Mouse (Mus musculus): ENCODE data around the gene Ghsr.

The Ghsr gene

DNA sequence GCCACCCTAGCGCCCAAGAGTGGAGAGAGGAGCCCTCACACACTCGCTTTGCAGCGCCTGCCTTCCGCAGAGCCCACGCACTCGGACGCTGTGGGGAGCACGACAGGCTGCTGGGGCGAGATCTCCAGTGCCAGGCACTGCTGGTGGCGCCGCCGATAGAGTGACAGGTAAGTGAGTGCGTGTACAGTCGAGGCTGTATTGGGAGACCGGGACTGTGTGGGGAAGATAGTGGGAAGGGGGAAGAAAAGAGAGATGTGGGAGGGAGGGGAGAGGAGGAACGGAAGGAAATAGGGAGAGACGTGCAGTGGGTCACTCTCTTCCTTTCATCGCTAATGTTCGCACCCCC is at the start of gene Ghsr:
Ghsr (plus strand) TSS at position 76 of the 346 bp plus-strand sequence.
- under 1% methylated on average over 19 of the region's 19 CpGs for WGBS

DNA sequence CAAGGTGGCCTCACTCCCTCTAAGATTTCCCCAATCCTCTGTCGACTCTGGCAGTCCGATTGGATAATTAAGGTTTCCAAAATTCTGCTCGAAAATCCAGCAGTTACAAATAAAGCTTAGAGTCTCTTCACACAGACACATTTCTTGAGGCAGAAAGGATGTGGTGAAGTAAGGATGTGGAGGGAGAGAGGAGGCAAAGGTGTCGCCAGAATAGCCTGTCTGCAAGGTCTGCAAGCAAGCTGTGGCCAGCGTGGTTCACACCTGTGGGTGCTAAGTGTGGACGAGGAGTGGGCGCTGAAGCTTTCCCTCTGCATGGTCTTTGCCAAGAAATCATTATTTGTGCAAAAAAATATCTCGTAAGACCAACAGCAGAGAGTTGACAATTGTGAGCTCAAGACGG is 48.6 kb upstream of the Ghsr start:
- 58% methylated on average over 9 of the region's 9 CpGs for WGBS

DNA sequence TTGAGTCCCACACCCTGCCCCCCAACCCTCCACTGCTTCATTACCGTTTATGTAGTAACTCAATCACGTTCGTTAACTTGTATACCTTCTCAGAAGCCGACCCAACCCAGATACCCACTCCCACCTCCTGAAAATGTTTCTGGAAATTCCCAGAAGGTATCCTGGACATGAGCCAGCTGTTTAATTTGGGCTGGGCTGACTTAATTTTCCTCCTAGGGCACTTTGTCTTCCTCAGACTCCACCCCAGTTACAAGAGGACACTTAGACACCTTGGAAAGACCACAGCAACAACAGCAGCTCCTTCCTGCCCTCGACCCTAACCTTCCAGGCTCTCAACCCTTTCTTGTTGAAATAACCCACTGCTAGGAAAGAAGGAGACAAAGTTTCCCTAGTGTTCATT is 47.6 kb upstream of the Ghsr start:
- WGBS = 70% methylated on average over 5 of the region's 5 CpGs

DNA sequence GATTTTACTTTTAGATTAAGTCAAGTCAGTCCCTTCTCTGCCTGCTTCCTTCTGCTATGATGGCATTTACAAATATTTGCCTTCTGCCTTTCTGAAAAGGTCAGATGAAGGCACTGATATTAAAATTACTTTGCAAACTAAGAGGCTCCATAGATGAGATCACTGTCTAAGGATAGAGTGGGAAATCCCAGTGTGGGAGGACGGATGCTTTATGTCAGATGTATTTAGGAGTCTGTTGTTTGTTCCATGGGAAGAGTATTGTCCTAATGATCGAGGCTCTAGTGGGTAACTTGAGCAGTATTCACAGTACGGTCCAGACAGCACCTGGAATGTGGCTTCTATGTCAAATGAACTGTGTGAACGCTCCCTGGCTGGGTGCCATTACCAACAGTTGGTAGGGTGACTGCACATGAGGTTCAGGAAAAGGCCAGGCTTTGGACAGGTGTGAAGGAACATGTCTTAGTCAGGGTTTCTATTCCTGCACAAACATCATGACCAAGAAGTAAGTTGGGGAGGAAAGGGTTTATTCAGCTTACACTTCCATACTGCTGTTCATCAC is 44.4 kb upstream of the Ghsr start:
- WGBS = 76% methylated on average over 4 of the region's 4 CpGs

DNA sequence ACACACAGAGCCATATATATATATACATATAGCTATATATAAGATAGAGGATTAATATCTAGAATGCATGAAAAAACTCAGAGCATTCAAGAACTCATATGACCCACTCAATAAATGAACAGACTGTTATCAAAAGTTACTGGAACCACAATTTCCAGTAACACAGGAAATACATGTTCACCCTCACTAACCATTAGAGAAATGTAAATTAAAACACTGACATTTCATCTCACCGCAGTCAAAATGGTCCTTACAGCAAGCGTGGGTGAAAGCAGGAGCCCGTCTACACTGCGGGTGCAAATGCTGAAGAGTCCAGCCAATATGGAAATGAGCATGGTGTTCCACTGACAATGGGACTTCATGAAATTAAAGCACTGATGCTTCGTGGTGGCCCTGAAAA is 40.4 kb upstream of the Ghsr start:
- 89% methylated on average over 5 of the region's 5 CpGs for WGBS

DNA sequence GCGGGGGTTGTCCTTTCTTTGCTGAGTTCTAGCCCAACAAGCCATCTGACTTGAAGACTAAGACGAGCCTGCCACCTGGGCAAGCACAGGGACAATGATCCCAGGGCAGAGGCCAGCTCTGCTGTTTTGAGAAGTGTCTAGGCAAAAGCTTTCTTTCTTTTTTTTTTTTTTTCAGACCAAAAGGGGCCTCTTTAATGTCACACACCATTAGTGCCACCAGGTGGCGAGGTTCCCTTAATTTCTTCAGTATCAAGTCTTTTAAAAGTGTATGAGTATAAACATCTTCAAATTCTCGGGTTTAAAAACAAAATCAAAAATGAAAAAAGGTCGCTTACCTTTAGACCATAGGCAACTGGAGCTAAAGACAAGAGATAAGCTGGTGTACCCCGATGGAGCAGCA is 32.7 kb upstream of the Ghsr start:
- WGBS = 34% methylated on average over 6 of the region's 6 CpGs

DNA sequence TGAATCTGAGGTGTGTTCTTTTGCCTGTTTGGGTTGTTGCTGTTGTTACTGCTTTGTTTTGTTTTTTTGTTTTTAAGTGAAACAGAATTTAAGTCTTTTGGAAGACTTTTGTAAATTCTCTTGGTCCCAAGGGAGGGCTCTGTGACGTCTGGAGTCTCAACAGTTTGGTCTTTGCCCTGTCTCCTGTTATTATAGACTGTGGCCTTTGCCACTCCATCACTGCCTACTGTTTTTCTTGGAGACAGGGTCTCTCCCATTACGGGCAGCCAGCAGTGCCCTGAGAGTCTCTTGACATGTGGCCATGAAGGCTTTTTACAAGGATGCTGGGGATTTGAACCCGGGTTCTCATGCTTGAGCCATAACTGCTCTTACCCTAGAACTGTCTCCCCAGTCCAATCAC is 32.3 kb upstream of the Ghsr start:
- WGBS = 73% methylated on average over 3 of the region's 3 CpGs

DNA sequence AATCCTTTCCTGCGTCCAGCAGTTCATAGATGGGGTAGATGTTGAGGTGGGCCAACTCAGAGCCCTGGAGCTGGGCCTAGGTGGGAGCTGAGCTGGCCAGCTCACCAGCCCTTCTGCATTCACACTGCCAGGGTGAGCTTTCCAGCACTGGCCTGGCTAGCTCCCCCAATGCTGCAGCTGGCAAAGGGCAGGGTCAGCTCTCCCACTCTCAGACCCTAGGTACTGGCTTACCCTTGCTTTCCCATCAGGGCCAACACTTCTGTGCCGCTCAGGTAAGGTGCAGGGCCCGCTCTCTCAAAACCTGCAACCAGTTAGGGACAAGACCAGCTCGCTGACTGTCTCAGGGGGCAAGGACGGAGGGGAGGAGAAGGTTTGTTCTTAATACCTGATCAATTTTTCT is 30.4 kb upstream of the Ghsr start:
- 96% methylated on average over 5 of the region's 5 CpGs for WGBS

DNA sequence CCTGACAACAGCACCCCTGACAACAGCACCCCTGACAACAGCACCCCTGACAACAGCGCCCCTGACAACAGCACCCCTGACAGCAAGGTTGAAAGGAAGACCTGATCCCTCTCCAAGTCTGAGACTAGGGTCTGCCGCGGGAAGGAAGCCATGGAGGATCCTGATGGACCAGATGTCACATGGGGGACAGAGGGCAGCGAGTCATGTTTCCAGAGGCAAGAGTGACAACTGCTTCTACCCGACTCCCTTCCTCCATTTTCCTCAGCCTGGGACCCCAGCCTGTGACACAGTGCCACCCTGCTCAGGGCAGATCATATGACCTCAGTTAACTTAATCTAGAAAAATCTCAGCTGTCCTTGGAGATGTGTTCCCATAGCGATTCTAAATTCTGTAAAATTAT is 28.7 kb upstream of the Ghsr start:
- 69% methylated on average over 6 of the region's 6 CpGs for WGBS

DNA sequence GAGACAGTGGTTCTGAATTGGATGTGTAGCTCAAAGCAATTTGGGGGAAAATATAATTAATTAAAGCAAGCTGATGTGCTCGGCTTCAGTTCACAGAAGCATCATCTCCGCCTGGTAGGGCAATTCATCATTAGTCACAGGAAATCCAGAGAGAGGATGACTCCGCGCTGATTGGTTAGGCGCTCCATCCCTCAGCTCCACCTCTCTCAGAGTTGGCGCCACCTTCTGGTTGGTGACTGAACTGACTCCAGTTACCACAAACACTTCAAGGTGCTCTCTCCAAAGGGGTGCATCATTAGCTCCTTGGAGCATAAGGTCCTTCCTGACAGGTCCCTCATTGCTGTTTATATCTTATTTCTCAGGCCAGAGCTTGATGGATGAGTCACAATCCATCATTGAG is 25.6 kb upstream of the Ghsr start:
- 59% methylated on average over 6 of the region's 6 CpGs for WGBS

DNA sequence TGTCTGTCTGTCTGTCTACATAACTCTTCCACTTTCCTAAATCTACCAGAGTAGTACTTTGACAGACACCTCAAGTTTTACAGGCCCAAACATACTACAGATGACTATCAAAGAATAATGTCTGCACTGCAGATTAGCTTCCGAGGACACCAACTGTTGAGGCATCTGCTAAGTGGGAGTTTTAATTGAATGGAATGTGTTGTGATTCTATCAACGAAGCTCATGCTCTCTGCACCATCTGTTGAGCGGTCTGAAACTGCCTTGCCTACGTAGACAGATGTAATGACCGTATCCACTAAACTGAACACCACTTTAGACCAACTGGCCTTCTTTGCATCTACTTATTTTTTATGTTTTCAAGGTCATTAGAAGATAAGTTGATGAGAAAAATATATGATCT is 22.7 kb upstream of the Ghsr start:
- 56% methylated on average over 5 of the region's 5 CpGs for WGBS

DNA sequence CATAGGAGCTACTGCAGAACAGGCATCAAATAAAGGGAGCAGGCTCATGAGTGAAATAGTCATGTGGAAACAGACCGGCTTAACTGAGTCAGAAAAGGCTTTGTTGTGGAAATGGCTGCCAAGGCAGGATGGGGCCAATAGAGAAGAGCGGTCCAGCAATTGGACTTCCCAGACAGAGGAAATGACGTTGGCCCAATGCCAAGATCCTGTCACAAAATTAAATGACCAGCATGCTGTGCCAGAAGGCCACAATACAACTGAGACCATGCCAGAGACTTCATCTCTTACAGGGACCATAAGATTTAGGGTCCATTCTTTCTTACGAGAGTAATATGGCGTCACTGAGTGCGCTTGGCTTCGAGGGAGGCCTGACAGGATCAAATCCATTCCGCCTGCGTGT is 20.0 kb upstream of the Ghsr start:
- 54% methylated on average over 9 of the region's 9 CpGs for WGBS

DNA sequence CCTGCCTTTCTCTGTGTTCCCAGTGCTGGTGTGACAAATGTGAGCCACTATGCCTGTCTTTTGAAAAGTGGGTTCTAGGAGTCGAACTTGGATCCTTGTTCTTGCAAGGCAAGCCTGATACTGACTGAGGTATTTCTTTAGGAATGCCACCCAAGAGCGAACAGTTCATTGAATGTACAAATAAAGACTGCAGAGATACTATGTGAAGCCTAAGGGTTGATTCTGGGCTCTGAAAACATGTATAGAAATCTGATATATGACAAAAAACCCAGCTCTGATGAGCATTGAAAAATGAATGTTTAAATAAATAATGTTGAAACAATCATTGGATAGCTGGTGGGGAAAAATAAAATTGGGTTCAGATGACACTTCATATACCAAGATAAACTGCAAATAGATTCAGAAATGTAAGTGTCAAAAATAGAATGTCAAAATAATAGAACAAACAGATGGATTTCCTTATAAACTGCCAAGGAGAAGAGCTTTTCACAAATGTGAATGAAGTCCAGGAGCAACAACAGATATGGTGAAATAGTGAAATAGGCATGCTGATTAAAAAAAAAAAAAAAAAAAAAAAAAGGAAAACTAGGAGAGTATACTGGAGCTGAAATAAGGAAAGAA is 11.9 kb upstream of the Ghsr start:
- 86% methylated on average over 2 of the region's 2 CpGs for WGBS

DNA sequence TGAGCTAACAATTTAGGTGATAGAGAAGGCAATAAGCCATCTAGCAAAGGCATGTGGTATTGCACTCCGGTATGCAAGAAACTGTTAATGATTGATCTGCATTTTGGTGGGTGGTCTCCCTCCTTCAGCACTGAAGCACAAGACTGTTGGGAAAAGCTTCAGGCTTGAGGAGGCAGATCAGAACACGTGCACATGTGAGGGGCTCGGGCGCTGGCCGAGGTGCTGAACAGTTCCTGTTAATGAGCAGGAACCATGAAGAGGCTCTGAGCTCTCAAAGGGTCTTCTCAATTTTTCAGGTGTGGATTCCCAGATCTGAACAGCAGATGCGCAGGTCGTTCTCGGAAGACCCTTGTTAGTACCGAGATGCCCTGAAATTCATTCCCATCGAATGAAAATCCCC is 1.0 kb upstream of the Ghsr start:
- WGBS = 8% methylated on average over 10 of the region's 10 CpGs

DNA sequence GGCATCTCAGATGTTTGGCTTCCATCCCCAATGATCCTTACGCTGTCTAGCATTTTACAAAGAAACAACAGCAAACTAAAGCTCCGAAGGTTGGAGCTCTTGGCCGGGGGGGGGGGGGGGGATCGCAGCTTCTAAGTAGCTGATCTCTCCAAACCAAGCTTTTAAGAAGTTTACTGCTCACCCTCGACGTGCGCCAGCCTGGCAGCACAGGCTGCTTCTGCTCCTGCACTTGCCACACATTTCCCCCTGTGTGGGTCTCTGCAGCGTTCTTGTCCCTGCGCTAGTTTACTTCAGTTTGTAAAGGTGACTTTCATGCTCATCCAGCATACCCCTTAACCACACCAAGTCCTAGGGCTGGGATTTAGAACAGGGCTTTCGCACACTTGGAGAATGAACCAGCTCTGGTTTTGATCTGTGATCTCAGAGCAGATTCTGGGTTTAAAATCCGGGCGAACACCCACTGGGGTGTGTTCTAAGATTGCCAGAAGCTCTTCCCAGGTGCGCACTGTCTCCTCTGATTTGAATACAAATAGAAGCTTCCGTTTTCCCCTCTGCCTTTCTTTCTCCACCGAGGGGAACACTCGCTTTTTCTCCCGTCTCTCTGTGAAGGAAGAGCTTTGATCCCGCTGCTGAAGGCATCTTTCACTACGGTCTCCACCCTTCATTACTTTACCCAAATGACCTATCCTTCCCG is 422 bp upstream of the Ghsr start:
- WGBS = 4% methylated on average over 20 of the region's 20 CpGs

DNA sequence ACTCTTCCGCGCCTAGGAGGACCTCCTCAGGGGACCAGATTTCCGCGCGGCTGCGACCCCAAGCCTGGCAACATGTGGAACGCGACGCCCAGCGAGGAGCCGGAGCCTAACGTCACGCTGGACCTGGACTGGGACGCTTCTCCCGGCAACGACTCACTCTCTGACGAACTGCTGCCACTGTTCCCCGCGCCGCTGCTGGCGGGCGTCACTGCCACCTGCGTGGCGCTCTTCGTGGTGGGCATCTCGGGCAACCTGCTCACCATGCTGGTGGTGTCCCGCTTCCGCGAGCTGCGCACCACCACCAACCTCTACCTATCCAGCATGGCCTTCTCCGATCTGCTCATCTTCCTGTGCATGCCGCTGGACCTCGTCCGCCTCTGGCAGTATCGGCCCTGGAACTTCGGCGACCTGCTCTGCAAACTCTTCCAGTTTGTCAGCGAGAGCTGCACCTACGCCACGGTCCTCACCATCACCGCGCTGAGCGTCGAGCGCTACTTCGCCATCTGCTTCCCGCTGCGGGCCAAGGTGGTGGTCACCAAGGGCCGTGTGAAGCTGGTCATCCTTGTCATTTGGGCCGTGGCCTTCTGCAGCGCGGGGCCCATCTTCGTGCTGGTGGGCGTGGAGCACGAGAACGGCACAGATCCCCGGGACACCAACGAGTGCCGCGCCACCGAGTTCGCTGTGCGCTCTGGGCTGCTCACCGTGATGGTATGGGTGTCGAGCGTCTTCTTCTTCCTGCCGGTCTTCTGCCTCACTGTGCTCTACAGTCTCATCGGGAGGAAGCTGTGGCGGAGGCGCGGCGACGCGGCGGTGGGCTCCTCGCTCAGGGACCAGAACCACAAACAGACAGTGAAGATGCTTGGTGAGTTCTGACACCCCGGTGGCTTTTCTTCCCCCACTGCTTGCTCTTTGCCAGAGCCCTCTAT is 837 bp downstream of the Ghsr start:
- WGBS = 2% methylated on average over 77 of the region's 77 CpGs

DNA sequence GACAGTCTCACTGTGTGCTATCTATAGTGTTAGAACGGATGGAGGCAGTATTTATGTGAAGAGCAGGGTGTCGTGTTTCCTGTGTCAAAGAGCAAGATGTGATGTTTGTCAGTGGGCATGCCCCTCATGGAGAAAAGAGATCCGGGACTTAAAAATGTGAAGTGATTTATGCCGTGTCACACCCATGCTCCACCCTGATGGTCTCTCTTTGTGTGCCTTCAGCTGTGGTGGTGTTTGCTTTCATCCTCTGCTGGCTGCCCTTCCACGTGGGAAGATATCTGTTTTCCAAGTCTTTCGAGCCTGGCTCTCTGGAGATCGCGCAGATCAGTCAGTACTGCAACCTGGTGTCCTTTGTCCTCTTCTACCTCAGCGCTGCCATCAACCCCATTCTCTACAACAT is 3.2 kb downstream of the Ghsr start:
- WGBS = 74% methylated on average over 9 of the region's 9 CpGs

DNA sequence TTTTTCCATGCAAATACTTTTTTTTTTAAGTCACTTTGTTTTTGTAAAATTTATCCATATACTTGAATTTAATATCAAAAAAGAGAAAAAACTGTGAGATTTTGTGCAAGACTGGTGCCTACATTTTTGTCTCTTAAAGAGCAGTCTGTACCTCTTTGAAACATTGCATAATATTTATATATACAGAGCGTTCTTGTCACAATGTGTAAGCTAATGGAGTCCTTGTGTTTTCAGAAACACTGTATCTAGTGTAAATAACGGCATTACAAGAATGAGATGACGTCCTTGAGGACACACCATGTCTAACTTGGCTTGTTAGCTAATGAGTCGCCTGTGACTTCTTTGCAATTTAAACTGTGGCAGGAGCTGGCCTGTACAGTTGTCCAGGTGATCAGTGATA is 6.8 kb downstream of the Ghsr start:
- 78% methylated on average over 4 of the region's 4 CpGs for WGBS

DNA sequence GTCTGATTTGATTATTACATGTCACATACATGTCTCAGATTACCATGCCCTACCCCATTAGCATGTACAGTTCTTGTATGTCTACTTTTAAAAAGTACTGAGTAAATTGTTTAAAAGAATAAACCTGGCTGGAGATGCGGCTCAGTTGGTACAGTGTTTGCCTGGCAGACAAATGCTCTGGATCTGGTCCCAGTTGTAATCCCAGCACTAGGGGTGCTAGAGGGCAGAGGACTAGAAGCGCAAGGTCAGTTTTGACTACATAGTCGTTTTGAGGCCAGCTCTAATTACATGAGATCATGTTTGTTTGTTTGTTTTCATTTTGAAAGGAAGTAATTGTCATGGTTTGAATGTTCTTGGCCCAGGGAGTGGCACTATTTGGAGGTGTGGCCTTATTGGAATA is 13.7 kb downstream of the Ghsr start:
- WGBS = 64% methylated on average over 3 of the region's 3 CpGs

DNA sequence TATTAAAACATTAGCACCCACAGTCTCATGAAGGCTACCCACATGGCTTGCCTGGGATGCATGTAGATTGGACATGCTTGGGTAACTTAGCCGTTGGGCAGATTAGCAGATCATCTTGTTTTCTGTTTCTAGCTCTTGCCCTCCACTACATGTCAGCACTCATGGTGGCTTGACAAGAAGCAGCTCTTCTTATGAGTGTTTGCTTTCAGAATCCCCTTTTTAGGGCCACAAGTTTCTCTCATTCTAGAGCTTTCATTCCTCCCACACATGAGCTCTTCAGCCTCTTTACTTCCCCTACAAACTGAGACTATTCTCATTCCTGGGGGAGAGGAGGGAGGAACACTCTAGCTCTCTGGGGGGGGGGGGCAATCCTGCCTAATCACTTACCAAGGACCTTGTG is 18.8 kb downstream of the Ghsr start:
- 84% methylated on average over 1 of the region's 1 CpGs for WGBS

DNA sequence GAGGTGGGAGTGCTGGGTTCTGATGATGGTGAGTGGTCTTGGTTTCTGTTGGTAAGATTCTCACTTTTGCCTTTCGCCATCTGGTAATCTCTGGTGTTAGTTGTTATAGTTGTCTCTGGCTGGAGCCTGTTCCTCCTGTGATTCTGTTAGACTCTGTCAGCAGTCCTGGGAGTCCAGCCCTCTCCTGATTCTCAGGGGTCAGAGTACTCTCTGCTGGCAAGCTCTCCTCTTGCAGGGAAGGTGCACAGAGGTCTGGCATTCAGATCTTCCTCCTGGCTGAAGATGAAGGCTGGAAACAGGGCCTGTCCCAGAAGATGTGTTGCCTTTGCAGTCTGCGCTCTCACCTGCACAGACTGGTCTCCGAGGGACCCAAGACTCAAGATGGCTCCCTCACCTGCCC is 29.8 kb downstream of the Ghsr start:
- 100% methylated on average over 3 of the region's 3 CpGs for WGBS

DNA sequence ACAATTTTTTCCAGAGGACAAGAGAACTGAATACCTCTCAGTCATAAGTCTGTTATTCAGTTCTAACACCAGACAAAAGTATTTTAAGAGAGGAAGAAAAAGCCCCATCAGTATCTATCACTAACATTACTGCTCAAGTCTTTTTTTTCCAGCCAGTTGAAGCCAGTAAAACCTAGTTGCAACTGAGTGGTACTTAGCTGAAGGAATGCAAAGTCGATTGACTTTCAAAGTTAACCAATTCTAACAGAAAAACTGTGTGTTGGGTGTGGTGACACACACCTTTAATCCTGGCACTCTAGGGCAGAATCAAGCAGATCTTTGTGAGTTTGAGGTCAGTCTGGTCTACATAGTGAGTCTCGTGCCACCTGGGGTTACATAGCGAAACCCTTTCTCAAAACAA is 35.3 kb downstream of the Ghsr start:
- WGBS = 91% methylated on average over 3 of the region's 3 CpGs

DNA sequence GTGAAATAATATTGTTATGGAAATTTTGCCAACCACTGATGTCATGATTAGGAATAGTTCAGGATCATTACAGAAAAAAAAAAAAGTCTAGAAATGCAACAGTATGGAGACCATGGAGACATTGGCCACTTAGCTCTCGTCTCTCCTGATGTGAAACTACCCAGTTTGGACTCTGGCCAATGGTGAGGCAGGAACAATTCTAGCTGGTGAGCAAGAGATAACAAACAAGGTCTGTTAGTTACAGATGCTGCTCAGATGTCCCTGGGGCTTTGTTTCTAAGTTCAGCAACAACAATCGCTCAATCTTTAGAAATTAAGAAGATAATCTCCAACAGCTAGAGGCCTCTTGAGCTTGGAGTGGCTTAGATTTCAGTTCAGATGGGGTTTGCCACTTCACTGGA is 37.4 kb downstream of the Ghsr start:
- WGBS = 70% methylated on average over 2 of the region's 2 CpGs

All from cerebral cortex, adult 2 months (tissue).